Mouse (Mus musculus) lung, adult 10 weeks (tissue): ENCODE results near the gene Gja1. TPM values are rescaled to one million over a fixed set of nuclear protein-coding genes. Genes with fewer than 3 reads are reported as not detected.

Source experiments
- polyA plus RNA-seq: library from polyadenylated mRNA; stranded (reverse); fragments of 350-450 nt; fragmentation: Illumina TruSeq; extraction: RNeasy Lipid Tissue Mini Kit (QIAGEN cat#74804); gene quantifications from one replicate; pipeline ENCODE4 v1.2.3, GENCODE M21; 2014; ENCODE audit warnings: low read depth, low replicate concordance; ENCODE audit not compliant: insufficient read depth

The Gja1 gene
- polyA plus RNA-seq = 26.2 TPM

DNA sequence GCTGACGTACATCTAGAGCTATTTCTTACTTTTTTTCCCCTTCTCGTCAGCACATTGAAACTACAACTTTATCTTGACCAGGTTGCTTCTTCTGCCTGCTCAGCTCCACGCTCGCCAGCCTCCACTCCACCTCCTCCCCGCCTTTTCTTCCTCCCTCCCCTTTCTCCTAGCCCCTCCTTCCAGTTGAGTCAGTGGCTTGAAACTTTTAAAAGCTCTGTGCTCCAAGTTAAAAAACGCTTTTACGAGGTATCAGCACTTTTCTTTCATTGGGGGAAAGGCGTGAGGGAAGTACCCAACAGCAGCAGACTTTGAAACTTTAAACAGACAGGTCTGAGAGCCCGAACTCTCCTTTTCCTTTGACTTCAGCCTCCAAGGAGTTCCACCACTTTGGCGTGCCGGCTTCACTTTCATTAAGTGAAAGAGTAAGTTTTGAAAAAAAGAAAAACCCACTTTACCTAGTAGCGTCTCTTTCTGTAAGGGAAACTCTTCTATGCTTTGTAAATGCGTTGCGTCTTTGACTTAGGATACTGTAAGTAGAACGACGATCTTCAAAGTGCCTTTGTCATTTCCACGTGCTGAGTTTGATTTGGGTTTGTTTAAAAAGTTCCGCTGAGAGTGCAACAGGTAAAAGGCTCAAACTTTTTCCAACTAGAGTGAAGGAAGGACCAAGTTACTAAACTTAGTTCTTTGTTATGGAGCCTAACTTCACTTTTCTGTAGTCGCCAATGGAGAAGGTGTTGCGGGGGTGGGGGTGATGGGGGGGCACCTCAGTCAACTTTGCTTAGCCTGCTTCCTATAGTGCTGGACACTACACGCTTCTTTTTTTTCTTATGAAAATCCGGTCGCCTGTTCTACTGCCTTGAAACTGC is at the start of gene Gja1:
Gene Gja1 (plus strand): TSS at position 234 of the 869 bp plus-strand sequence.

Other genes with a start within 250 kb of the Gja1 start
- 1.7 TPM for gene Tbc1d32, start 148.6 kb upstream of the Gja1 start, polyA plus RNA-seq